18 mouse cellular contexts compared by ENCODE assay signal in the genomic region with DNA sequence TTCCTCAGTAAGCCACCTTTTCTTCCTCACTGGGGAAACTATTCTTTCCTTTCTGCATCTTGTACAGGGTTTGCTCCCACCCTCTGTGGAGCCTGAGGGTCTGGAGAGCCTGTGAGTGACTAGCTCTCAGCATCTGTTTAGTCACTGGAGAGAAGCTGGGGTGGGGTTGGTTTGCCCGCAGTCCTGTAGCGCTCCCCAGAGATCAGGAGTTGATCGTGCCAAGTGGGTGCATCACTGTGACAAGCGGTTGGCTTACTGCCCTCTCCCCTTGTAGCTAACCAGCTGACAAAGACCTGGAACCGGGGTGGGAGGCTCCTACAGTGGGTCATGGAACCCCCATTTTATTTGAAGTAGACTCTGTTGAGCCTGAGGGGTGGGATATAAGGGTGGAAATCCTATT. TPM values are rescaled to one million over a fixed set of nuclear protein-coding genes. Genes with fewer than 3 reads are reported as not detected.
DNase-seq lines count a peak whose midpoint lies in the region; ATAC-seq and TF ChIP-seq lines count a peak whose summit lies in the region.
"Had no signal": no experiment of that assay in that cellular context is flagged by ENCODE, and none has a peak within 500 bp of the region (broad histone marks: within the 10 kb centered on the region; RNA-seq: fewer than 3 reads in every experiment).

No protein-coding gene starts in this region.

- no peak for TF ChIP-seq POLR2A in brain, embryonic 14.5 days (IDR thresholded peaks at IDR 0.05; ENCODE audit: borderline replicate concordance, extremely low read depth, insufficient read depth, insufficient read length, poor library complexity, severe bottlenecking)

- 65% methylated on average over 5 of the region's 5 CpGs for WGBS in forebrain, embryonic 14.5 days
- WGBS in forebrain, embryonic 11.5 days: 85% methylated on average over 5 of the region's 5 CpGs
- WGBS in hindbrain, postnatal 0 days: 28% methylated on average over 5 of the region's 5 CpGs
- WGBS in hindbrain, embryonic 14.5 days: 45% methylated on average over 5 of the region's 5 CpGs

- peak overlapping the region; percentile 14; the same call in 1 of the 2 replicates for H3K27ac ChIP-seq in forebrain, embryonic 14.5 days (ENCODE audit: low read depth, low read length)
- H3K27ac ChIP-seq in forebrain, embryonic 11.5 days (ENCODE audit: low read depth, low read length): no peak overlapping the region
- H3K27ac ChIP-seq in hindbrain, postnatal 0 days: no peak overlapping the region
- H3K27ac ChIP-seq in hindbrain, embryonic 14.5 days: no peak overlapping the region
- H3K27ac ChIP-seq: heart, embryonic 13.5 days; left cerebral cortex, adult 2 months had no signal

- peak; percentile 45 for DNase-seq in forebrain, embryonic 14.5 days (ENCODE audit: low spot score)
- DNase-seq in forebrain, embryonic 11.5 days (ENCODE audit: low spot score): no peak
- DNase-seq in hindbrain, postnatal 0 days (ENCODE audit: low spot score): peak; percentile 63
- DNase-seq in hindbrain, embryonic 14.5 days (ENCODE audit: low spot score): no peak
- DNase-seq in 3134 (ENCODE audit: extremely low read depth, insufficient read length, low spot score): peak; percentile 42
- peak; percentile 62 for DNase-seq in brain, embryonic 14.5 days (ENCODE audit: low read depth)
- no peak for DNase-seq in cerebellum, adult 9-11 months
- no peak for DNase-seq in spleen, adult 12 weeks (ENCODE audit: low spot score)
- DNase-seq: adrenal gland, adult 2 months; embryo, embryonic 11 days; kidney, adult 8-10 months; kidney, postnatal 14 days; lung, adult 18-20 months; lung, postnatal 14 days; thymus, postnatal 14 days had no signal

- no peak for TF ChIP-seq CTCF in hindbrain, postnatal 0 days (IDR thresholded peaks at IDR 0.05; ENCODE audit: low read depth)
- no peak for TF ChIP-seq CTCF in brain, embryonic 14.5 days (IDR thresholded peaks at IDR 0.05; ENCODE audit: borderline replicate concordance, extremely low read depth, insufficient read depth, insufficient read length)

- no peak overlapping the region for H3K4me3 ChIP-seq in forebrain, embryonic 14.5 days (ENCODE audit: low read depth, low read length)
- H3K4me3 ChIP-seq in forebrain, embryonic 11.5 days (ENCODE audit: low read depth, low read length): no peak overlapping the region
- H3K4me3 ChIP-seq in hindbrain, postnatal 0 days (ENCODE audit: low read length): no peak overlapping the region
- H3K4me3 ChIP-seq in hindbrain, embryonic 14.5 days (replicated peaks; ENCODE audit: low read length): no peak overlapping the region
- H3K4me3 ChIP-seq: heart, embryonic 13.5 days; left cerebral cortex, adult 2 months had no signal

- no peaks in the 10 kb centered on the region for H3K36me3 ChIP-seq in forebrain, embryonic 14.5 days (ENCODE audit: control insufficient read depth, insufficient read depth, low read length)
- no peaks in the 10 kb centered on the region for H3K36me3 ChIP-seq in forebrain, embryonic 11.5 days (ENCODE audit: control insufficient read depth, insufficient read depth, low read length)
- no peaks in the 10 kb centered on the region for H3K36me3 ChIP-seq in hindbrain, postnatal 0 days (ENCODE audit: insufficient read depth, low read length)
- H3K36me3 ChIP-seq in hindbrain, embryonic 14.5 days (replicated peaks; ENCODE audit: control insufficient read depth, insufficient read depth): peaks cover 3% of the 10 kb centered on the region; the same call in 1 of the 2 replicates

- no peak overlapping the region for H3K4me2 ChIP-seq in forebrain, embryonic 14.5 days (ENCODE audit: low read length)
- no peak overlapping the region for H3K4me2 ChIP-seq in forebrain, embryonic 11.5 days (ENCODE audit: low read depth, low read length, severe bottlenecking)
- H3K4me2 ChIP-seq in hindbrain, postnatal 0 days (ENCODE audit: low read depth, low read length): no peak overlapping the region
- no peak overlapping the region for H3K4me2 ChIP-seq in hindbrain, embryonic 14.5 days (replicated peaks)
- H3K4me2 ChIP-seq: heart, embryonic 13.5 days; liver, embryonic 11.5 days had no signal

- H3K9ac ChIP-seq in forebrain, embryonic 14.5 days (ENCODE audit: low read length): no peak overlapping the region
- no peak overlapping the region for H3K9ac ChIP-seq in forebrain, embryonic 11.5 days (ENCODE audit: low read length)
- H3K9ac ChIP-seq in hindbrain, postnatal 0 days (replicated peaks; ENCODE audit: low read length): no peak overlapping the region
- no peak overlapping the region for H3K9ac ChIP-seq in hindbrain, embryonic 14.5 days
- H3K9ac ChIP-seq: heart, embryonic 13.5 days had no signal

- peak; percentile 44; the same call in 1 of the 2 replicates for ATAC-seq in forebrain, embryonic 14.5 days
- ATAC-seq in forebrain, embryonic 11.5 days (replicated peaks; ENCODE audit: low FRiP score): no peak
- ATAC-seq in hindbrain, postnatal 0 days: peak; percentile 54; the same call in 1 of the 2 replicates
- ATAC-seq in hindbrain, embryonic 14.5 days (ENCODE audit: low FRiP score): no peak

- no peaks in the 10 kb centered on the region for H3K9me3 ChIP-seq in forebrain, embryonic 14.5 days (replicated peaks; ENCODE audit: control insufficient read depth, low read length)
- no peaks in the 10 kb centered on the region for H3K9me3 ChIP-seq in forebrain, embryonic 11.5 days (ENCODE audit: control insufficient read depth, low read length)
- no peaks in the 10 kb centered on the region for H3K9me3 ChIP-seq in hindbrain, postnatal 0 days (ENCODE audit: low read length)
- H3K9me3 ChIP-seq in hindbrain, embryonic 14.5 days (ENCODE audit: control insufficient read depth, low read length): no peaks in the 10 kb centered on the region
- H3K9me3 ChIP-seq: heart, embryonic 13.5 days had no signal

- peaks cover 5% of the 10 kb centered on the region; the same call in 1 of the 2 replicates for H3K4me1 ChIP-seq in forebrain, embryonic 14.5 days (ENCODE audit: control insufficient read depth, insufficient read depth, low read length)
- no peaks in the 10 kb centered on the region for H3K4me1 ChIP-seq in forebrain, embryonic 11.5 days (replicated peaks; ENCODE audit: control insufficient read depth, insufficient read depth, low read length)
- H3K4me1 ChIP-seq in hindbrain, postnatal 0 days (ENCODE audit: insufficient read depth, low read length): peaks cover 5% of the 10 kb centered on the region; the same call in 1 of the 2 replicates
- H3K4me1 ChIP-seq in hindbrain, embryonic 14.5 days (replicated peaks; ENCODE audit: control insufficient read depth, insufficient read depth, low read length): peaks cover 13% of the 10 kb centered on the region

- H3K27me3 ChIP-seq in forebrain, embryonic 14.5 days (replicated peaks; ENCODE audit: control insufficient read depth, insufficient read depth, low read length): no peaks in the 10 kb centered on the region
- no peaks in the 10 kb centered on the region for H3K27me3 ChIP-seq in forebrain, embryonic 11.5 days (ENCODE audit: control insufficient read depth, insufficient read depth, low read length)
- H3K27me3 ChIP-seq in hindbrain, postnatal 0 days (ENCODE audit: insufficient read depth, low read length): no peaks in the 10 kb centered on the region
- no peaks in the 10 kb centered on the region for H3K27me3 ChIP-seq in hindbrain, embryonic 14.5 days (ENCODE audit: control insufficient read depth, insufficient read depth, low read length)
- H3K27me3 ChIP-seq: heart, embryonic 13.5 days had no signal

RNA-seq across cellular contexts. Expression of a gene that starts 27.1 kb away (rescaled TPM):
- 0.53 TPM in 1 of 2 replicates, not detected in the other for polyA plus RNA-seq in forebrain, embryonic 14.5 days (2014; fragmentation: Nextera tagmentation; extraction: Ambion mirVana)
- polyA plus RNA-seq in forebrain, embryonic 11.5 days (2014; fragmentation: Nextera tagmentation; extraction: Ambion mirVana): not detected in 2 replicates
- 0.65 and 1.3 TPM in 2 replicates for total RNA-seq in hindbrain, postnatal 0 days (2014; rRNA removed)
- 0.28 and 0.76 TPM in 2 replicates for polyA plus RNA-seq in hindbrain, postnatal 0 days (2015; fragmentation: Nextera tagmentation; extraction: Ambion mirVana)
- polyA plus RNA-seq in hindbrain, embryonic 14.5 days (2014; fragmentation: Nextera tagmentation; extraction: Ambion mirVana): not detected in 2 replicates
- polyA plus RNA-seq in brain, embryonic 14.5 days (2012; rRNA removed): 0.08 and 0.10 TPM in 2 replicates
- total RNA-seq: left cerebral cortex, adult 2 months had no signal

Comparison
In these comparisons a context has a peak if more than half of its experiments do, and no peak if none do; other contexts are left out.
1. ATAC-seq: peak in forebrain, embryonic 14.5 days (single experiment) and hindbrain, postnatal 0 days (single experiment); none in forebrain, embryonic 11.5 days (single experiment) and hindbrain, embryonic 14.5 days (single experiment).
2. DNase-seq: peak in forebrain, embryonic 14.5 days (single experiment), hindbrain, postnatal 0 days (single experiment), 3134 (single experiment) and brain, embryonic 14.5 days (single experiment); none in forebrain, embryonic 11.5 days (single experiment), hindbrain, embryonic 14.5 days (single experiment), cerebellum, adult 9-11 months (single experiment) and spleen, adult 12 weeks (single experiment).